Mouse (Mus musculus) cerebellum, postnatal 10 days (tissue): Measurements from ENCODE around the gene Cog6.

Source experiments
- DNase-seq, 2 experiments: peaks; one replicate each; pipeline ENCODE4 v3.0.0; 2021; ENCODE audit warnings: mixed read lengths in 2 of 2

The Cog6 gene

DNA sequence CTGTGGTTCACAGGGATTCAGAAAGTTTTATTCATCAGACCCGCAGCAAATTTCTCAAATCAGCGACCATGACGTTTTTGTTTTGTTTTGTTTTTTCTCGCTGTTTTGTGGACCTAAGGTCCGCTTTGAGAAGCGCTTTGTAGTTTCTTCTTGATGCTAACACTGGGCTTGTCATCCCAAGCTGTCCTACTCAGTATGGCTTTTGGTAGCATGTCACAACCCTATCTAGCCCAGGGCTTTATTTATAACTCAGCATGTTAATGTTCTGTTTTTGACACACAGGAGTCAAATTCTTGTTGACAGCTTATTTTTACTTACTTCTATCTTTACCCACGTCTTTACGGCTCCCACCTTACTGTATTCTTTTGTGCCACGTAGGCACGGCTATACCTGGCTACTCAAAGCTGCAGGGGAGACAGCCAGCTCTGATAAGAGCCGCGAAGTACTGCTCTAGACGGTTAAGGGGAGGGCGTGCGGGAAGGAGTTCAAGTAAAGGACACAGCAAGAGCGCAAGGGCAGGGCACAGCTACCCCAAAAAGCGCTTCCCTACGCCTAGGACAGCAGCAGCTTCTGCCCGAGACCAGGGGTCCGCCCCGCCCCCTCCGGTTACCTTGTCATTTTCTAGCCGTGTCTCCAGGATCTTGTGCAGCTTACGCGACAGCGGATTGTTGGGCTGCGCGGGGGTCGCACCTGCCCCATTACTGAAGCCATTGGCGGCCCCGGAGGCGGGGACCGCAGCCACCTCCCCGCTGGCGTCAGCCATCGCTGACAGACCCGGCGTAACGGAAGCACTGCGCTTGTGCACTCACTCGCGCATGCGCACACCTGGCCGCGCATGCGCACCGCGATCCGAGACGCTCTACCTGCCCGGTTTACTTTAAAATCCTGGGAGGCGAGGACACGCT, at the start of gene Cog6:
TSS of gene Cog6 (minus strand) at position 802 of the 905 bp plus-strand sequence.
- peak; percentile 91 to 94 for DNase-seq

GRCm38 (mm10) chr3:53066095-53066372, 49.0 kb upstream of the Cog6 start:
- no peak for DNase-seq

GRCm38 (mm10) chr3:53065267-53066094, 48.4 kb upstream of the Cog6 start:
- no peak for DNase-seq

DNA sequence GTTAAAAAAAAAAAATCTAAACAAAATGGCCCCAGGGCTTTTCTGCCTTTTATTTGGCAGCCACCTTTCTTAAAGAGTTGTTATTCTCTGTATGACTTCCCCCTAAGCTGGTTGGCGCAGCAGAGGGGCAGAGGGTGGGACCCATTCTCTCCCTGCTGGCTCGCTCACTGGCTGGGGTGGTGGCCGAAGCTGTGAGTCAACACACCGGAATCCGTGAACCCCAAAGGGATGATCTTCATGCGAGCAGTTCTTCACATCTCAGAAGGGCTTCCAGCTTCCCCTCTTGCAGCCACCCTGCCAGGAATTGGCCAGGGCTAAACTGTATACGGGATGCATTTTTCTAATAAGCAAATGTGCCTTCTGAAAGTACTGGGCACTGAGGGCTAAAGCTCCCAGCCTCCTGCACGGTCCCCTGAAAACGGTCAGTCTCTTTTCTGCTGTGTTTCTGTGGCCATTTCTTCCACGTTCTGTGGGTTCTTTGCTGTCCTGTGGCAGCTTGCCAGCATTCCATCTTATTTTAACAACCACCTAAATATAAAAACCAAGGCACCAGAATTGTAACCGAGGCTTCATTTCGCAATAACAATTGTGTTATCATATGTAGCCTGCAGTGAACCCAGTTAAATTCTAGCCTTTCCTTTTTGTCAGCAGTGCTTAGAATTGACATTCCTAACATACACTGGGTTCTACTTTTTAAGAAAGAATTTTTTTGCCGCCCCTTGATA, 46.5 kb upstream of the Cog6 start:
- DNase-seq, result no peak

GRCm38 (mm10) chr3:53059959-53060358, 42.9 kb upstream of the Cog6 start:
- no peak for DNase-seq

DNA sequence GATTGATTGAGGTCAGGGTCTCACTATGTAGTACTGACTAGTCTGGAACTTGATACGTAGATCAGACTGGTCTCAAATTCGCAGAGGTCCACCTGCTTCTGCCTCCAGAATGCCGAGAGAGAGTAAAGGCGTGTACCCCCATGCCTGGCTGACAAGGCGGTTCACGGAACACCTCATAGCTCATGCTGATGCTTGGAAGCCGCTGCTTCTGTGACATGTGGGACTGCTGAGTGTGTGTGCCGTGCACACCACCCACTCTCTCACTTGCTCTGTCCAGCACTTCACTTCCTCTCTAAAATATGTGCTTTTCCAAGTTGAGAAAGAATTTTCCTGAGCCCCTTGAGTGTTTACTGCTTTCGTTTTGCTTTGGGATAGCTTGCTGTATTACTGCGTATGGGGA, 39.4 kb upstream of the Cog6 start:
- DNase-seq, result no peak

DNA sequence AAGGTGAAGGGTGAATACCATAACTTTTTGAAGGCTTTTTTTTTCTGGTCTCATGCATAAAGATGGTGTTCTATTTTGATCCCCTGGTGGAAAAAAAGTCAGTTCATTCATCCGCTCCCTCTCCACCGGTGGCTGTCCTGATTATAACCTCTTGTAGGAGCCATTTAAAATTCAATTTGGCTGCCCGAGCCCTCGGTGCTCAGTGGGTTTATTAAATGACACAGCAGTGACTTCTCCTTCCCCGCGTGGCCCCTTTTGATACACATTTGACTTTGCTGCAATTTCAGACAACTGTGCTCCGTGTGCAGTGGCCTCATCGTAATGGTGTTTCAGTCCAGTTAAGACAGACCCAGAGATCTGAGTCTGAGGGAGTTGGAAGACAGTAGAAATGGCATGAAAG, 35.3 kb upstream of the Cog6 start:
- peak in 1 of 2 experiments; percentile 22 for DNase-seq

- DNase-seq, result peak; percentile 71 to 84
Measured at GRCm38 (mm10) chr3:53046371-53046770, 29.3 kb upstream of the Cog6 start.

DNA sequence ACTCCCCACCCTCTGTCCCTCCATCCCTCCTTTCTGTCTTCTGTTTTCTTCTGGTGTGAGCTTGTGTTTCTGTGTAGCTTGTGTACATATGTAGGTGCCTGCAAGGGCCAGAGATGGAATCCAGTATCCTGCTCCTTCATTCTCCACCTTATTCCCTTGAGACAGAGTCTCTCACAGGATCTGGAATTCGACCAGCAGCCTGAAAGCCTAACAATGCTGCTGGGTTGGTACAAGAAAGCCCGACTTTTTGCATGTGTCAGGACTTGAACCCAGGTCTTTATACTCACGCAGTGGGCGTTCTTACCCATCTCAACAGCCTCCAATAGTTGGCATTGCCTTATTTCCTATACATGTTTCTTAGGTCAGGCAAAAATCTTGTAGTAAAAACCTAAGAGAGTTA, 28.7 kb upstream of the Cog6 start:
- peak; percentile 30 to 41 for DNase-seq

DNA sequence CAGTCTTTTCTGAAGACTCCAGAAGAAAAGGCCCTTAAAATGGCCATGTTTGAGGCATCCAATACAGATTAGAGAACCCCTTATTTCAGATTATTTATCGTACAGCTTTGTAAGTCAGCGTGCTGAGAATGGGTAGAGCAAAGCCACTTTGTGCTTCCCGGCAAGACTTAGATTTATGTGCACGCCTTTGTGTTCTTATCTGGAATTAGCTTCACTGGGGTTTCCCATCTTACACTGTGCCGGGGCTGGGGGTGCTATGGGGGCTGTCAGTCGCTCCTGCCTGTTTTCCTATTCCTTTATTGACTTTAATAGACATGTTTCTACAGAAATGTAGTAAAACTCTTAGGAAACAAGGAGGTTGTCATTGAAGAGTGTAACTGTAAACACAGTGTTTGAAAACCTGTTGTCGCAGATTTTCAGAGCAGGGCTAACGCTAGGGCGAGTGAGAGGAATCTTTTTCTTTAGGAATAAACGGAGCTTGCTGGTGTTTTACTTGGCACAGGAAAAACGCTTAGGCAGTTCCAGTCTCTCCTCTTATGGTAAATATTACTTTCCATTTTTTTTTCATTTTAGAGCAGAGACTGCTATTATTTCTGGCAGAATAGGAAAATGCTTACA, 27.8 kb upstream of the Cog6 start:
- no peak for DNase-seq

DNA sequence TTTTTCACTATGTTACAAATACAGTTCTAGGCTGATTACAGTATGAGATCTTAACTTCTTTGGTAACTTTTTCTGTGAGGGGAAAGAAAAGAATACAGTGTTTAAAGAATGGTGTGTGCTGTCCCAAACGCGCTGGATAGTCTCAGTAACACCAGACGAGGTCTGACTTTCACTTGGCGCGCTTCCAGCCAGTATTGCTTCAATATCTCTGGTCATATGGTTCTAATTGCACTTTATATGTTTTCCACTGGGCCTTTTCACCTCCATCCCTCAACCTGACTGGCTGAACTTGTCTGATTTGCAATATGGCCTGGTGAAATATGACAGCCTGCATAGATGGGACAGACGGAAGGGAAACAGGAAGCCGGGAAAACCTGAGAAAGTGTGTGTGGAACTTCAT, 27.2 kb upstream of the Cog6 start:
- peak; percentile 51 for DNase-seq

DNA sequence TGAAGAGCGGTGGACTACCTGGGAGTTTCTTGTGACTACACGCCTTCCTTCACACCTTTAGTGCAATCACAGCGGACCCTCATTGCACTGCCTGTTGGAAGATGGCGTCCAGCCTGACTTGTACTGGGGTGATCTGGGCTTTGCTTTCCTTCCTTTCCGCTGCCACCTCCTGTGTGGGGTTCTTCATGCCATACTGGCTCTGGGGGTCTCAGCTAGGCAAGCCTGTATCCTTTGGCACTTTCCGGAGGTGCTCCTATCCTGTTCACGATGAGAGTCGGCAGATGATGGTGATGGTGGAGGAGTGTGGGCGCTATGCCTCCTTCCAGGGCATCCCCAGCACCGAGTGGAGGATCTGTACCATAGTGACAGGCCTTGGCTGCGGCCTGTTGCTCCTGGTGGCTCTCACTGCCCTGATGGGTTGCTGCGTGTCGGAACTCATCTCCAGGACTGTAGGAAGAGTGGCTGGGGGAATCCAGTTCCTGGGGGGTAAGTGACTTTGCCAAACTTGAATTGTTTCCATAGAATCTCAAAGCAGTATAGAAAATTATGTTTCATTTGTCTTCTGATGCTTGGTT, 26.3 kb upstream of the Cog6 start:
- peak in 1 of 2 experiments; percentile 20 for DNase-seq

GRCm38 (mm10) chr3:53042240-53042567, 25.2 kb upstream of the Cog6 start:
- DNase-seq, result no peak

DNA sequence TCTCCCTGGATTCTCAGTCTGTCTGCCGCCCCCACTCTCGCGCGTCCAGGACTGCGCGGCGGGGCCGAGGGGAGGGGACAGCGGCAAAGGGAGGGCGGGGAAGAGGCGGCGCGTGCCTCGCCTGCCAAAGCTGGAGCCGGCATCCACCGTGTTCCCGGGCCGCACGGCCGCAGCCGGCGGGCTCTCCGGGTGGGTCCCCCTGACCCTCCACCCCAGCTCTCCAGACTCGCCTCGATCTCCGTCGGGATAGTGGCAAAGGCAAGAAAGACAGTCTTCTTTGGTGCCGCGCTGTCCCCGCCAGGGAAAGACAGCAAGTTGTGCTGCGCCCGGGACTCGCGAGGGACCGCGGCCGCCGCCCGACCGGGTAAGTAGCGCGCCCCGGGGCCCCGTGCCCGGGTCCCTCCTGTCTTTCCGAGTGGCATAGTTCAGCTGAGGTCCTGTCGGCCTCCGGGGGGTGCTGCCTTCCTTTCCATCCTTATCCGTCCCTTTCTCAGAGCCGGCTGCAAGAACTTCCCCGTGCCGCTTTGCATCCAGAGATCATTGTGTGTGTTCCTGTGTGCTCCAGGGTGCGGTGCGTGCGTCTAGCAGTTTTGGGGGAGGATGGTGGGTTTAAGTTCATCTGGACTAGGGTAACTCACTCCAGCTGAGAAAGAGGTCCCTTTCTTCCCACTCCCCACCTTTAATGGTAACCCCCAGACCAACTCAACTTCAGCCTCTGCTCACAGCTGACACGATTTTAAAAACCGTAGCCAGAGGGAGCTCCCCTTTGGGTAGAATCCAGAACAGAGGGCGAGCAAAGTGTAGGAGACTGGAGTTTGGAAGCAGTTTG, 24.6 kb upstream of the Cog6 start, which contains the start of gene Lhfp:
TSS of gene Lhfp (plus strand) at position 118 of the 829 bp plus-strand sequence.
- DNase-seq, result peak; percentile 79 to 84

- DNase-seq, result peak; percentile 20 to 33
Measured at GRCm38 (mm10) chr3:53040593-53041410, 23.8 kb upstream of the Cog6 start.

DNA sequence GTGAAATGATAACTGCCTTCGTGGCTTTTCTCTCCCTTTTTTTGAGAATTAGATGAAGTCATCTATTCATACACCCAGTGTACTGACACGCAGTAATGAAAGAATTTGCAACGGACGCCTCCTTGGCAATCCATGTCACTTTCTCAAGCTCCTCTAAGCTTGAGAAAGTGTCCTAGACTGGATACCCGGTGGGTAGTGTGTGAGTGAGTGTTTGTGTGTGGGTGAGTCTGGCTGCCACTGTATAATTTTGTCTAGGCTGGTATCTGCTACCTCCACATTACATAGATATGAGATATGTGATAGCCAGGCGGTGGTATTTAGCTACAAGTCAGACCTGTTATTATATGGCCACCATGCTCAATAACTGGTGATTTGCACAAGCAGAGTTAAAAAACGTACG, 22.7 kb upstream of the Cog6 start:
- DNase-seq, result no peak

GRCm38 (mm10) chr3:53038913-53039312, 21.9 kb upstream of the Cog6 start:
- DNase-seq, result no peak

GRCm38 (mm10) chr3:53036941-53037340, 19.9 kb upstream of the Cog6 start:
- DNase-seq, result no peak

DNA sequence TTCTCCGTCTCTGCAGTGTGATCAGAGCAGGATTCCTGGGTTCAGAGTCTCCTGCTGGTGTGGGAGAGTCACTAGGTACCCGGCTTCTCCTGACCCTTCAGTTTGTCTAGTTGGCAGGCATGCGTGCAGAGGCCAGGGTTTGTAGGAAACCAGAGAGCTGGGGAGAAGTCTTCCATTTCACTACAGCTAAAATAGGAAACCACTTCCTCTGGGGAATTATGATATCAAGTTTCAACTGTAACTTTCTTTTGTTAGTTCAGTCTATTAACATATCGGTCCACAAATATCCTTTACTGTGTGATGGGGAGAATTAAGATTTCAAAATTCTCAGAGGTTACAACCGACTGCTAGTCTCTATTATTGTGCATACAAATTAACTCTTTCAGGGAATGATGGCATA, 19.0 kb upstream of the Cog6 start:
- DNase-seq, result no peak

- DNase-seq, result peak; percentile 66 to 78
Measured at GRCm38 (mm10) chr3:53033448-53033847, 16.4 kb upstream of the Cog6 start.

DNA sequence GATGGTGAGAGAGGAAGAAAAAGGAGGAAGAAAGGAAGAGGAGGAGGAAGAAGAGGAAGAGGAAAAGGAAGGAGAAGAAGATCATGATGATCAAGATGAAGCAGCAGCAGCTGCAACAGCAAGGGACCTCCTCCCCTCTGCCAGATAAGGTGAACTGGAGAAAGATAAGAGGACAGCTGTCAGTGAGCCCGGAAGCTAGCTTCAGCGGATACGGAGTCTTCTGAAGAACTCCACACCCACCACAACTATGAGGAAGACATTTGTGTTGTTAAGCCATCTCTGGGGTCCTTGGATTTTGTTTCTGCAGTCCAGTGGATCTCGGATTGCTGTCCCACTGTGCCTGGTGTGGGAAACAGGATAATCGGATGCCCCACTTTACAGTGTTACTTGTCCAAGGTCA, 15.4 kb upstream of the Cog6 start:
- DNase-seq, result no peak
